Comparison of ENCODE assay signal across 34 mouse cellular contexts in the genomic region with DNA sequence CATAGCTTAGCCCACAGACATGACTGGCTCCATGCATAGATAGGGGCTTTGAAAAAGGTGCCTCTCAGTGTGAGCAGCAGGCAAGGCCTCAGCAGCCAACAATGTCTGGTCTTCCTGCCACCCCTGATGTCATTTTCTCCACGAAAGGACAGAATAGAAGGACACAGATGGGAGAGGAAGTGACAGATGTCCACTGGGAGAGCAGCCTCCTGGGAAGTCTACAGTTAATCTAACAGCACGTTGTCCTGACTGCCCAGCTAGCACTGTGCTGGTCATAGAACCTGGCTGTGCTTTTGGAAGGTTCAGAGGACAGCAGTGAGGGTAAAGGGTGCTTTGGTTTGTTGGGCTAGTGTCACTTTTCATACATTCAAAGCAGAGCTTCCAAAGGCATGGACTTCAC. TPM values are rescaled to one million over a fixed set of nuclear protein-coding genes. Genes with fewer than 3 reads are reported as not detected.
DNase-seq lines count a peak whose midpoint lies in the region; ATAC-seq and TF ChIP-seq lines count a peak whose summit lies in the region.
"Had no signal": no experiment of that assay in that cellular context is flagged by ENCODE, and none has a peak within 500 bp of the region (broad histone marks: within the 10 kb centered on the region; RNA-seq: fewer than 3 reads in every experiment).

No protein-coding gene starts in this region.

- H3K4me3 ChIP-seq in gastrocnemius, adult 2 months, result peak overlapping the region; percentile 63
- H3K4me3 ChIP-seq in heart, embryonic 12.5 days, result no peak overlapping the region
- no peak overlapping the region for H3K4me3 ChIP-seq in embryonic facial prominence, embryonic 15.5 days (replicated peaks)
- H3K4me3 ChIP-seq in heart, postnatal 0 days (ENCODE audit: low read depth, low read length), result 0 out of 2 replicates have a peak overlapping the region, but pooled peaks have one; percentile 29
- H3K4me3 ChIP-seq: erythroblast, embryonic 14.5 days; liver, embryonic 15.5 days; midbrain, embryonic 10.5 days; midbrain, embryonic 15.5 days; neural tube, embryonic 15.5 days had no signal

- no peak for TF ChIP-seq CTCF in gastrocnemius, adult 2 months (IDR thresholded peaks at IDR 0.05)
- TF ChIP-seq CTCF in heart, postnatal 0 days (IDR thresholded peaks at IDR 0.05; ENCODE audit: low read depth), result no peak

- no peaks in the 10 kb centered on the region for H3K36me3 ChIP-seq in heart, embryonic 12.5 days
- H3K36me3 ChIP-seq in embryonic facial prominence, embryonic 15.5 days, result no peaks in the 10 kb centered on the region
- no peaks in the 10 kb centered on the region for H3K36me3 ChIP-seq in heart, postnatal 0 days (replicated peaks; ENCODE audit: control insufficient read depth, insufficient read depth, low read length)
- H3K36me3 ChIP-seq: liver, embryonic 15.5 days; midbrain, embryonic 10.5 days; midbrain, embryonic 15.5 days; neural tube, embryonic 15.5 days had no signal

- H3K9me3 ChIP-seq in heart, embryonic 12.5 days (replicated peaks), result no peaks in the 10 kb centered on the region
- H3K9me3 ChIP-seq in embryonic facial prominence, embryonic 15.5 days (replicated peaks), result no peaks in the 10 kb centered on the region
- no peaks in the 10 kb centered on the region for H3K9me3 ChIP-seq in heart, postnatal 0 days (replicated peaks; ENCODE audit: control insufficient read depth, low read length)
- H3K9me3 ChIP-seq: liver, embryonic 15.5 days; midbrain, embryonic 10.5 days; midbrain, embryonic 15.5 days; neural tube, embryonic 15.5 days had no signal

- WGBS in heart, embryonic 12.5 days, result 36% methylated on average over 2 of the region's 2 CpGs
- 39% methylated on average over 2 of the region's 2 CpGs for WGBS in embryonic facial prominence, embryonic 15.5 days
- 18% methylated on average over 2 of the region's 2 CpGs for WGBS in heart, postnatal 0 days

- no peak for ATAC-seq in heart, embryonic 12.5 days (ENCODE audit: insufficient number of reproducible peaks, low FRiP score)
- ATAC-seq in embryonic facial prominence, embryonic 15.5 days (ENCODE audit: insufficient number of reproducible peaks, low FRiP score, low TSS enrichment, low read depth), result no peak
- no peak for ATAC-seq in heart, postnatal 0 days (ENCODE audit: insufficient read depth, low read depth)
- no peak for ATAC-seq in megakaryocyte, adult 5-6 weeks (ENCODE audit: poor library complexity, severe bottlenecking)
- no peak for ATAC-seq in CD4-positive, CD25-positive, alpha-beta regulatory T cell, adult 4 months
- ATAC-seq: intestine, postnatal 0 days; midbrain, embryonic 15.5 days had no signal

- no peak for TF ChIP-seq EP300 in heart, postnatal 0 days (IDR thresholded peaks at IDR 0.05; ENCODE audit: low read depth)

- no peak overlapping the region for H3K9ac ChIP-seq in heart, embryonic 12.5 days
- no peak overlapping the region for H3K9ac ChIP-seq in embryonic facial prominence, embryonic 15.5 days
- no peak overlapping the region; the same call in none of the 2 replicates for H3K9ac ChIP-seq in heart, postnatal 0 days (replicated peaks; ENCODE audit: low read depth, low read length)
- H3K9ac ChIP-seq: hindbrain, embryonic 14.5 days; liver, embryonic 15.5 days; lung, embryonic 14.5 days; midbrain, embryonic 15.5 days; neural tube, embryonic 15.5 days had no signal

- intact Hi-C loops in gastrocnemius, adult 2 months (cut with DNase I), result no loop called here

- DNase-seq in gastrocnemius, adult 2 months, result no peak
- no peak for DNase-seq in gastrocnemius, postnatal 4 days (ENCODE audit: low spot score in 2 of 2)
- no peak for DNase-seq in heart, adult 9 months (ENCODE audit: low spot score in 2 of 2)
- DNase-seq in heart, postnatal 0 days (ENCODE audit: low spot score), result no peak
- DNase-seq: adrenal gland, postnatal 36 days; cerebellum, adult 2 months; cerebellum, postnatal 14 days; gastrocnemius, postnatal 25 days; kidney, adult 9 months; kidney, postnatal 10 days; layer of hippocampus, postnatal 36 days; lung, embryonic 14.5 days; lung, postnatal 14 days; right cerebral cortex, postnatal 4 days; thymus, adult 18-20 months; thymus, postnatal 36 days had no signal

- H3K27me3 ChIP-seq in heart, embryonic 12.5 days (replicated peaks), result no peaks in the 10 kb centered on the region
- H3K27me3 ChIP-seq in embryonic facial prominence, embryonic 15.5 days, result no peaks in the 10 kb centered on the region
- no peaks in the 10 kb centered on the region for H3K27me3 ChIP-seq in heart, postnatal 0 days (ENCODE audit: control insufficient read depth, insufficient read depth, low read length)
- H3K27me3 ChIP-seq: liver, embryonic 15.5 days; midbrain, embryonic 15.5 days; neural tube, embryonic 15.5 days had no signal

- peaks cover 37% of the 10 kb centered on the region for H3K4me1 ChIP-seq in heart, embryonic 12.5 days (replicated peaks)
- peaks cover 20% of the 10 kb centered on the region for H3K4me1 ChIP-seq in embryonic facial prominence, embryonic 15.5 days
- H3K4me1 ChIP-seq in heart, postnatal 0 days (ENCODE audit: control insufficient read depth, insufficient read depth), result peaks cover 35% of the 10 kb centered on the region
- H3K4me1 ChIP-seq: liver, embryonic 15.5 days; midbrain, embryonic 10.5 days; midbrain, embryonic 15.5 days; neural tube, embryonic 15.5 days had no signal

- peak overlapping the region; percentile 99 for H3K27ac ChIP-seq in gastrocnemius, adult 2 months
- H3K27ac ChIP-seq in heart, embryonic 12.5 days (ENCODE audit: poor library complexity, severe bottlenecking), result 0 out of 2 replicates have a peak overlapping the region, but pooled peaks have one; percentile 61
- H3K27ac ChIP-seq in embryonic facial prominence, embryonic 15.5 days (replicated peaks), result peak overlapping the region; percentile 44; the same call in 1 of the 2 replicates
- H3K27ac ChIP-seq in heart, postnatal 0 days (ENCODE audit: low read depth), result peak overlapping the region; percentile 94
- H3K27ac ChIP-seq: hindbrain, embryonic 14.5 days; liver, embryonic 15.5 days; midbrain, embryonic 10.5 days; midbrain, embryonic 15.5 days; neural tube, embryonic 15.5 days; stomach, postnatal 0 days had no signal

- no peak overlapping the region for H3K4me2 ChIP-seq in heart, embryonic 12.5 days
- no peak overlapping the region for H3K4me2 ChIP-seq in embryonic facial prominence, embryonic 15.5 days (replicated peaks)
- H3K4me2 ChIP-seq in heart, postnatal 0 days (ENCODE audit: low read depth, low read length), result peak overlapping the region; percentile 48
- H3K4me2 ChIP-seq: hindbrain, embryonic 14.5 days; liver, embryonic 15.5 days; lung, embryonic 14.5 days; midbrain, embryonic 15.5 days; neural tube, embryonic 15.5 days had no signal

RNA-seq across cellular contexts. Expression of gene Ckmt2, which starts 1.1 kb away (rescaled TPM):
- total RNA-seq in gastrocnemius, adult 2 months (2021), result 1,000 to 10,000 TPM; 1,040 to 2,126 TPM
- total RNA-seq in gastrocnemius, postnatal 4 days (2021), result 100 to 1,000 TPM; 168 to 176 TPM
- polyA plus RNA-seq in heart, embryonic 12.5 days (2016; fragmentation: Nextera tagmentation; extraction: Ambion mirVana), result 12.2 and 12.8 TPM in 2 replicates
- polyA plus RNA-seq in embryonic facial prominence, embryonic 15.5 days (2015; fragmentation: Nextera tagmentation; extraction: Ambion mirVana), result 1.2 and 1.4 TPM in 2 replicates
- total RNA-seq in heart, postnatal 0 days (2014; rRNA removed; ENCODE audit: low replicate concordance), result 406 and 571 TPM in 2 replicates
- 394 and 421 TPM in 2 replicates for polyA plus RNA-seq in heart, postnatal 0 days (2015; fragmentation: Nextera tagmentation; extraction: Ambion mirVana)
- total RNA-seq in megakaryocyte, adult 5-6 weeks (2015), result not detected in 2 replicates
- not detected in 2 replicates for total RNA-seq in megakaryocyte, adult 5-6 weeks (2017)
- polyA plus RNA-seq in CD4-positive, CD25-positive, alpha-beta regulatory T cell, adult 4 months (2017; shearing (Covaris generic)), result not detected
- total RNA-seq: adrenal gland, postnatal 36 days; hematopoietic stem cell, adult 5-6 weeks; left cerebral cortex, postnatal 14 days had no signal
- polyA plus RNA-seq: cerebellum, adult 2 months; embryonic facial prominence, embryonic 11.5 days; erythroblast, embryonic 14.5 days; forebrain, embryonic 11.5 days; limb, embryonic 11.5 days; liver, adult 2 months; lung, embryonic 14.5 days; midbrain, embryonic 10.5 days; midbrain, embryonic 15.5 days had no signal

Comparison
In these comparisons a context has a peak if more than half of its experiments do, and no peak if none do; other contexts are left out.
1. H3K4me3 ChIP-seq: peak in gastrocnemius, adult 2 months (single experiment) and heart, postnatal 0 days (single experiment); none in heart, embryonic 12.5 days (single experiment) and embryonic facial prominence, embryonic 15.5 days (single experiment).
2. H3K27ac ChIP-seq: peak in every context shown above with its lines; median percentile 99 in gastrocnemius, adult 2 months; 94 in heart, postnatal 0 days; 61 in heart, embryonic 12.5 days; 44 in embryonic facial prominence, embryonic 15.5 days.
3. RNA of gene Ckmt2, which starts 1.1 kb away (total RNA-seq): 1,040 to 2,126 TPM in gastrocnemius, adult 2 months, 406 to 571 TPM in heart, postnatal 0 days and 168 to 176 TPM in gastrocnemius, postnatal 4 days; not detected in megakaryocyte, adult 5-6 weeks; every median in the first group is over 100 times any median in the second.